Mouse (Mus musculus) frontal cortex, postnatal 36 days (tissue): ENCODE measurements at regions not wholly inside any gene's neighbourhood (a gene's known extent, or its start where the extent isn't known, plus 50 kb on each side); places are given as distances from the start of the nearest gene placed in this dataset.
"Not testable (repeated sequence)": the region's sequence is repeated elsewhere in the genome, so short reads cannot be mapped to it uniquely, and the experiment has no call there.

ENCODE experiments used
- DNase-seq, 2 experiments: peaks; one replicate each; pipeline ENCODE4 v3.0.0; 2022; ENCODE audit warnings: low spot score in 2 of 2

DNA sequence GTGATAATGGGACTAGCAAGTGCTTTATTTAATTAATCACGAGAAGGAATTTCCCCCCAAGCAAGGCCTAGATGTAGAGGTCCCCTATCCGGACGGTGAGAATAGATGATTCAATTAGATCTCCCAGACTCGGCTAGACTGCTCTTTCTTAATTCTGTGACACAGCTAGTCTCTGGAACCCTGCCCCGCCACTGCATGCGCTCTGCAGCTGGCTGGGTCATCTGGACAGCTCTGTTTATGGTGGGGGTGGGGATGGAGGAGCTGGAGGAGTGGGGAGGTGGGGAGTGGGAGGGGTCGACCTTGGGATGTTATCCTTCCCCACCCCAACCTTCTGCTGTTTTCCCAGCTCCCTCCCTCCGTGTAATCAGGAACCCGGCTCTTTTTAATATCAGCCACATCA is 147.5 kb upstream of the Sfswap start:
- no peak for DNase-seq

DNA sequence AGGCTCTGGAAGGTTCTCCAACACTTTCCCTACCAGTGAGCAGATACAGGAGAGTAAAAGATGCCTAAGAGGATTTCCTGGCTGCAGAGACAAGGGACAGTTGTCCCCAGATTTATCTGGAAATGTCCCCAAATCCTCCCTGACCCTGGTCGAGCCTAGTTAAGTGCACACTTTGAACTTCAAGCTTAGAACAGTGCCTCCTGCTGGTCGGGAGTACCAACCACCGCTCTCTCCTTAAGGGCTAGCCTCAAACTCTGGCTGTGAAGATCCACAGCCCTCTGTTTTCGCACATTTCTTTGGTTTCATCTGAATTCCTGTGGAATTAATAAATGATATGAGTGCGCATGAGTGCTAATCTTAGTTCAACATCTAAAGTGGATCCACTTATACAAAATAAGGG is 146.1 kb upstream of the Sfswap start:
- no peak for DNase-seq

DNA sequence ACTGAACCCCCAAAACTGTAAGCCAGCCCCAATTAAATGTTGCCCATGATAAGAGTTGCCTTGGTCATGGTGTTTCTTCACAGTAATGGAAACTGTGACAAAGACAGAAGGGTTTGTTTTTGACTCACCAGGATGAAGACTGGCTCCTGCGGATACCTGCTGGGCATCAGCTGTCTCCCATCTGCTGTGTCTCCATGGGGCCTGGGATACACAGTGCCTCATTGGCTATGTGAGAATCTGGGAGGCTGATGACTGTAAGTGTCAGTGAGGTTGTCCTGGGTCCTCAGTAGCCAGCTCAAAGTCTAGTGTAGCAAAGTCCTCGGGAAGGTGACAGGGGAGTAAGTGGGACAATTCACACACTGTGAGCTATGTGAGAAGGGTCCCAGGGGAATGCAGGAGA is 139.5 kb upstream of the Sfswap start:
- no peak for DNase-seq

DNA sequence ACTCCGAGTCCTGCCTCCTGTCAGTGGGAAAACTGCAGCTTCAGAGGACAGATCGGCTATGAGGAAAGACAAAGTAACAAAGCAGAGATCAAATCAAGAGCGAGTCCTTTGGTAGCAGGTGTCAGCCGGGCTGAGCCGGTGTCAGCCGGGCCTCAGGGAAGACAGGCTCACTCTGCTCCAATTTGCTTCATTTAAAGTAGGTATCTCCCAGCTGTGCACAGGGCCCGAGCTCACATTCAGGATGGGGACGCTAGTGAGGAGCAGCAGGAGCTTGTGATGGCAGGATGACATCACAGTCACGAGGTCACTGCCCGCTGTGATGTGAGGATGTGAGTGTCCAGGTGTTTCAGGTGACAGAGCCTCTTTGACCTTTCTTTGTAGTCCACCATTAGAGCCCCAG is 137.8 kb upstream of the Sfswap start:
- no peak for DNase-seq

DNA sequence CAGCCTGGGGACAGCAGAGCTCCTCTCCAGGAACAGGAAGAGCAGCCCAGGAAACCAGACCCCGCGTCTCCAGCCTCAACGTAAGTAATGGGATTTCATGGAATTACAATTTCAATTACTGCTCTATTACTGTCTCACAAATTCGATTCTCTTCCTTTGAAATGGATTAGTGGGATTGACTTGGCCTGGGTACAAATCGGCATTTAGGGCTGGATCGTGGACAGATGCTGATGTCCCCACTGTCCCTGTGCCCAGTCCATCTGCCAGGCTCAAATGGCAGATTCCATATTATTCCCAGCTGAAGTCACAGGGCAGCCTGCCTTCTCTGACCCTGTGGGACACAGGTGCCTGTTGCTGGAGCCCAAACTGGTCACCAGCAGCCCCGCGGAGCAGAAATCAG is 136.0 kb upstream of the Sfswap start:
- DNase-seq, result no peak

DNA sequence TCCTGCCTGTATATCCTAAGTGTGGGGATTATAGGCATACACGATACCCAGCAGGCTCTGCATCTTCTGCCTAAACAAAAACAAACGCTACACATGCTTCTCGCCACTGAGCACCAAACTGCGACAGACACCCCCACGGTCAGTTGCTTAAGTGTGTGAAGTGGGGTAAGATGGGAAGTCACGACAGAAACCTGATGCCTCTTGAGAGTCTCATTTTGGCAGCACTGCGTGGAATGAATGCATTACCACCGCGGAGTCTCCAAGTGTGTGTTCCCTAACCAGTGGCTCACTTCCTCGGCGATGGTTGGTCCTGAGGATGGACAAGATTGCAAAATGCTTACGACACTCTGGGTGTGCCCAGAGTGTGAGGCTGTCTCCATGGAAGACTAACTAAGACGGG is 133.8 kb upstream of the Sfswap start:
- DNase-seq, result peak in 1 of 2 experiments; percentile 8

DNA sequence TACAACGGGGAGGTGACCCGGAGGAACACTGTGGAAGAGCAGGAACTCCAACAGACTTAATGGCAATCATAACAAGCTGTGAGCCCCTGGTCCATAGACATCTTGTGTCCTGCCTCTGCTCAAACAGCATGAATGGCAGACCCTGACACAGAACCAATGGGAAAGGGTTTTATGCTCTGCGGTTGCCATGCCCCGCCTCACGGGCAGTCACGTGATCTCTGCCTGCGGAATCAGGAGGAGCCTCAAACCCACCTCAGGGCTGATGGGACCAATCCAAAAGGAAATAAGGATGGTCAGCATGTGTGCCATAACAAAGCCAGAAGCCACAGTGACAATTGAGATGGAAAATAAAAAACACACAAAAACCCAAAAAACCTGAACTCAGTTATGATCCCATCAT is 120.2 kb upstream of the Sfswap start:
- DNase-seq, result no peak

DNA sequence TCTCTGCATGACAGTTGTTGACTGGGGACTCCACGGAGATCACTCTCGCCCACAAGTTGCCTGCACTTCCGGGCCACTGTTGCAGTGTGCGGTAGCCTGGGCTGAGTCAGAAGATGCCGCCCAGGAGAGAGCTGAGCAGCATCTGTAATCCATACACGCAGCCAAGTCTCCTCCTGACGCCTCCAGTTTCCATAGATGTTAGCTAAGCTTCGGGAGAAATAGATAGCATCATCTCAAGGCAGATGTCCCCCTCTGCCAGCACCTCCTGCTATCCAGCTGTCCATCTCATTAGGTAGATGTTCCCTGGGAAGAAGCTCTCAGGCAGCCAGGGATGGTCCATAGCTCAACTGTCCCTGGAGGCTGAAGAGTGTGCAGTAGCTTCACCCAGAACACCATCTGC is 116.0 kb upstream of the Sfswap start:
- DNase-seq, result peak; percentile 38 to 39

DNA sequence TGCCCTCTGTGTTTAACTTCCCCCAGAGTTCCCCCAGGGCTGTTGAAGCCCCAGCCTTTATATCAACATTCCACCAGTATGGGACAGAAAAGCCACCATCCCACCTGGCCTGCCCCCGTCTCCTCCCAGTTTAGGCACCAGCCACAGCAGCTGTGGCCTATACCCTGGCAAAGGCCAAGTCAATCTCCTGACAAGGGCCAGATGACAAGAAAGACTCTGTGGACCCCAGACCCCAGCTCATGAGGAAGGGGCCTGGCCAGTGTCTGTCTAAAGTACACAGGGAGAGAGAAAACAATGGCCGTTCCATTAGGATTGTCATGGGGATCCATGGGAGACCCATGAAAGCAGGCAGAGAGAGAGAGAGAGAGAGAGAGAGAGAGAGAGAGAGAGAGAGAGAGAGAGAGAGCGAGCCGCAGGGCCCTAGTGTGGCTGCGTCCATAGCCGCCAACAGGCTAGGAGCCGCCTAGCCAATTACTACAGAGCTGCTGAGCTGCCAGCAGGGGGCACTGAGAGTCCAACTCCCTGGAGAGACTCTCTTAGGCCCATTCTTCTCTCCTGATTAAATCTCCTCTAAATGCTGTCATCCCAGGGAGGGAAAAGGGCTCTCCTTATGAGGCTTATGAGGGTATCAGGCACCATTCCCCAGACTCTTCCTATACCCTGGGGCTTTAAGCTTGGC is 114.9 kb upstream of the Sfswap start:
- DNase-seq, result not testable (repeated sequence)

DNA sequence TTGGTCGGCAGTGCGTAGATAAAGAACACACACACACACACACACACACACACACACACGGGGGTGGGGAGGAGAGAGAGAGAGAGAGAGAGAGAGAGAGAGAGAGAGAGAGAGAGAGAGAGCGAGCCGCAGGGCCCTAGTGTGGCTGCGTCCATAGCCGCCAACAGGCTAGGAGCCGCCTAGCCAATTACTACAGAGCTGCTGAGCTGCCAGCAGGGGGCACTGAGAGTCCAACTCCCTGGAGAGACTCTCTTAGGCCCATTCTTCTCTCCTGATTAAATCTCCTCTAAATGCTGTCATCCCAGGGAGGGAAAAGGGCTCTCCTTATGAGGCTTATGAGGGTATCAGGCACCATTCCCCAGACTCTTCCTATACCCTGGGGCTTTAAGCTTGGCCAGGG is 114.3 kb upstream of the Sfswap start:
- not testable (repeated sequence) for DNase-seq

DNA sequence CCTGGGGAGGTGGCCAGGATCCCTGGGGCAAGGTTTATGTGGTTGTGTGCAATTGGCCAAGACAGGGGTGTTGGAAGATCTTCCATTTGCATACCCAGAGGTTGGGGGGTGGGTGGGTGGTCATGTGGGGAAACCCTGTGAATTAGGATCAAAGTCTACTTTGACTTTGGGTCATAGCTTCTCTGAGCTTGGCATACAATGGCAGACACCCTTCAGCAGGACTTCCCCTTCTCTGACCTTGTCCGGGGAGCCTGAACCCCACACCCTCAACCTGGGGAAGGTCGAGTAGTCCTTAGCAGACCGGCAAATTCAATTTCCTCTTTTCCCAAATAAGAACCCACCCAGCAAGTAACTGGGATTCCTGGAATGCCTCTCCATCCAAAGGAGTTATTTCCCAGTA is 113.7 kb upstream of the Sfswap start:
- no peak for DNase-seq

DNA sequence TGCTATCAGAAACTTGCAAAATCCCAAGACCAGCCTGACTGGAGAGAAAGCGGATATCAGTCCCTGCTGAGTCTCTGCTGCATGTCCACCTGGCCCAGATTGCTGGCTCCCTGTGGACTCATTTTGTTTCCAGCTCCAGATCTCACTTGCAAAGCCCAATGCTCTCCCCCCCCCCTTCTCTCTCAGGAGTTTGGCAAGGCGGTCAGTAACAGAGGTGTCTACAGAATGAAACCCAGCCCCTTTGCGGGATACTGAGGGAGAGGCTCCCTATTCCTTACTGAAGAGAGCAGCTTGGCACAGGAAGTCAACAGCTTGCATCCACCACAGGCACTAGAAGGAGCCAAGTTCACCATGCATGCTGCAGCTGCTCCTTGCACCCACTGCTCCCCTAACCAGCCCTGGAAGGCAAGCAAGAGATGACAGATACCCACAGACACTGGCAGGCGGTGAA is 110.1 kb upstream of the Sfswap start:
- no peak for DNase-seq

DNA sequence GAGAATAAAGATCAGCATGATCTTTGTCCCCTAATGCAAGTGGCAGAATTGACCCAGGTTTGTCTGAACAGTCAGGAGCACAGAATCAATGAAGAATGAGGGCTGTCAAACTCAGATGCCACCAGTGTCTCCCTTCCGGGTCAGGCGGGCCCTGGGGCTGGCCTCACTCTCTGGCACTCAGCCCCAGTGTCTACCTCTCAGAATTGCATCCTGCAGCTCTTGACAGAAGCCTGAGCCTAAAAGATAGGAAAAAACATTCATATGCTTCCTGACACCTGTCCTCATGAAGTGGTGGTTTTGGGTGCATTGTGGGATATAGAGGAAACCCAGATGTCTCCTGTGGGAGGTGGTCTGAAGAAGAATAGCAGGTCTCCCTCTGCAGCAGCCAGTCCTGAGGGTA is 107.9 kb upstream of the Sfswap start:
- no peak for DNase-seq

DNA sequence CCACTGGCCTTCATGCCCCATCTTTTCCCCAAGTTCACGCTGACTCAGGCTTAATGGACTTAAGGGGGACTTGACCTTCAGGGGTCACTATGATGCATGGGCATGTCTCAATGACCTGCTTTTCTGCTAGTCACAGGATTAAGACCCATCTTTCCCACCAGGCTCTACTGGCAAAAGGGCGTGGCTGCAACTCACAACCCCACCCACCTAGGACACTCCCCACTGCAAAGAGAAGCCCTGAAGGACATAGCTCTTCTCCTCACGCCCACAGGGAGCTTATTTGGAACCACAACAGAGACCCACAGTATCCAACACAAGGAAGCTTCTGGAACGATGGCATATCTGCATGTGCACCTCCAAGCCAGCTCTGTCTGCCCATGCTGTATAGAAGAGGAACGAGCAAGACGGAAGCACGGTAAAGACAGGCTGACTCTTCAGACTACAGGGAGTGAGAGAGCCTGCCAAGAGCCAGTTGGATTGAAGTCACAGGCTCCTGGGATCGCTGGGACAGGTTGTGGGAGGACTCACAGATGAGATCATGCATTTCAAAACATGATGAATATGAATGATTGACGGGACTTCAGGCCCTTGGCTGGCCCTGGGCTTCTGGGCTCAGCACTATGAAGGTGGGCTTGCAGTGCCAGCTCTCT is 107.3 kb upstream of the Sfswap start:
- peak in 1 of 2 experiments; percentile 42 for DNase-seq

DNA sequence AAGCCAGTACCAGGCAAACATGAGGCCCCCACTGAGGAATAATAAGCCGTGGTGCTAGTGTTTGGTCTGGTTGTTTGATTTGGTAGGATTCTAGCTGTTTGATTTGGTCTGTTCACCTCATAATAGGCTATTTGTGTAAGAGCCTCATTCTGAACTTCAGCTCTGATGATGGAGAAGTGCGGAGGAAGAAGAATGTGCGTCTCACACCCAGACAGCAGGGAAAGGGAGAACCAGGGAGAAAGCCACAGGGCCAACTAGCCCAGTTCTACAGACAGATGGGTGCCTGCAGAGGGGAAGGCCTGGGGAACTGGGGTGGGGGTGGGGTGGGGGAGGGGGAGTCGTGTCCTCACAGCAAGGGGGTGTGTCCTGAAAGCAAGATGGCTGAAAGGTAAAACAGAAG is 106.6 kb upstream of the Sfswap start:
- no peak for DNase-seq

DNA sequence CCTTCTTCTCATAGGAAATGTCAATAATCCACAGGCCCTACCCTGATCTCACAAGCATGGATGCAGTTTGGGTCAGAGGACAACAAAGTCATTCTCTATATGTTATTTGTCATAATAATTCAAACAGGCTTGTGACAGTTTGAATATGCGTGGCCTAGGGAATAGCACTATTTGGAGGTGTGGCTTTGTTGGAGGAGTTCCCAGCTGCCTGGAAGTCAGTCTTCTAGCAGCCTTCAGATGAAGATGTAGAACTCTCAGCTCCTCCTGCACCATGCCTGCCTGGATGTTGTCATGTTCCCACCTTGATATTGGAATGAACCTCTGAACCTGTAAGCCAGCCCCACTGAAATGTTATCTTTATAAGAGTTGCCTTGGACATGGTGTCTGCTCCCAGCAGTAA is 103.7 kb upstream of the Sfswap start:
- no peak for DNase-seq

DNA sequence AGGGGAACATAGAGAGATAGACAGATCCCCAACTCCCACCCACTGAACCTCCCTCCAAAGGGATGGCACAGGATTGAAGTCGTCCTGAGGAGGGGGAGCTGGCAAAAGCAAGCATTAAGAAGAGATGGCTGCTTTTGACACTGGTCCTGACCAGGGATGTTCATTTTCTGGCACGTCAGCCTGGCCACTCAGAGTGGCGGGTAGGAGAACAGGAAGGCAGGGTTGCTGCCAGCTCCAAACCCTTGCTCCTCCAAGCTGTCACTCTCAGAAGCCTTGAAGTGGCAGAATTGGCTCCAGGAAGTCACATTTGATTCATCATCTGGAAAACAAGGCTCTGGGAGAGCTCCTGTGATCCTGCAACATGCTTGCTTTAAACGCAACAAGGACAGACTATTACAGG is 94.8 kb upstream of the Sfswap start:
- no peak for DNase-seq

DNA sequence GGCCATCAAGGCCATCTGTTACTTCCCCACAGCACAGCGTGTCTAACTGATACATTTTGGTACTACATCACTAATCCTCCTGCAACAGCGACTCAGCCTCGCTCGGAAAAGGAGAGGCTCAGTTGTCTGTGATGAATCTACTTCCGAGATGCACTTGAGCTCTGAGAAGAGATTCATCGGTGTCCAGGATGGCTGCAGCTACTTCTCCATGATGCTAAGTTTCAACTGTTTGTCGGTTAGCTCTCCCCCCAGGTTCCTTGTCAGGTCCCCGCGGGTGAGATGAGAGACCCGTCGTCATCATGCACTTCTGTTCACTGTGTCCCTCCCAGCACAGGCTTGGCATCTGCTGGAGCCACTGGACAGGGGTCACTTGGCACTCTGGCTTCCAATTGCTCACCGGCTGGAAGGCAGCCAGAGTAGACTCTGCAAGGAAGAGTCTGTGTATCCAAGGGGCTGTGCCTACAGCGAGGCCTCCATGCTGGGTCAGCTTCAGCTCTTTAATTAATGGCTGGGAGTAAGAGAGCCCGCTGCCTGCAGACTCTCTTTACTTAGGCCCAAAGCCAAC is 91.5 kb upstream of the Sfswap start:
- no peak for DNase-seq

DNA sequence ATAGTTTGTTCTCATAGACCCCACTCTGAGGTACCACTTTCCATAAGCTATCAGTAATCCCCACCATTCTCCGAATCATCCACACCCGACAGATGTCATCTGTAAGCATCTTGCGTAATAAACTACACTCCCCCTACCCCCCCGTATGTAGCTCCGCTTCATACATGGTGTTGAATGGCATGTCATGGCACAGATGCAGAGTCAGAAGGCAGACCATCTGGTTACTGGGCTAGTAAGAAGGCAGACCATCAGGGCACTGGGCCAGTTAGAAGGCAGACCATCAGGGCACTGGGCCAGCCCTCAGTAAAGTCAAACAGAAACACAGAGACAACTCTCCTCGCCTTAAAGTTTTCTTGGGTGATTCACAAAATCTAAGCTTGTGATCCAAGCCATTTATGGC is 88.9 kb upstream of the Sfswap start:
- no peak for DNase-seq

DNA sequence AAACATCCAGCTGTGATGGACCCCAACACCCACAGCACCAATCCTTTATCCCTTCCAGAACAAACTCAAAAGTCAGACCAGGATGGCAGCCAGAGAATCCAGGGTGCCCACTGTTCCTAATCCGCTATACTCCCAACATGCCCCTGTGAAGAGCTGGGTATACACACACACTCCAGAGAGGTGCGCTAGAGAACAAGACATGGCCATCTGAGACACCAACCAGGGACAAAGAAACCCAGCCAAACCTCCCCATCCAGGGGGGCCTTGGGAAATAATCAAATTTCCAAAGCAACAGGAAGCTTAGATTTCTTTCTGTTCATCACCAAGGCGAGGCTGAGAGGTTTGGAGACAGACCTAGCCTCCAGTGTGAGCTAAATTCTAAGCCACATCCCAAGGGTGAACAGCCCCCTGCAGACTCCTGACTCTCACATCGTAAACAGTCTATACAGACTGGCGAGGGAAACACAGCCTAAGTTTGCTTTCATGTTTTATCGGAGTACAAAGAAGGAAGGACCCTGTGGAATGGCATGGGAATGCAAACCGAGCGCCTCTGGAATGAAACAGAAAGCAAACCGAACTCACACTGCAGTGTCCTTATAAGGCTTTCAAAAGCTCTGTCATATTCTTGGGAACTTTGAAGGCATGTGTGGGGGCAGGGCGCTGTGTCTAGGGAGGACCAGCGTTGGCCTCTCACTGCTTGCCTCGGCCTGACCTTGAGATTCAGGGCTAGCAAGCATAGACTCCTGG is 85.9 kb upstream of the Sfswap start:
- no peak for DNase-seq

DNA sequence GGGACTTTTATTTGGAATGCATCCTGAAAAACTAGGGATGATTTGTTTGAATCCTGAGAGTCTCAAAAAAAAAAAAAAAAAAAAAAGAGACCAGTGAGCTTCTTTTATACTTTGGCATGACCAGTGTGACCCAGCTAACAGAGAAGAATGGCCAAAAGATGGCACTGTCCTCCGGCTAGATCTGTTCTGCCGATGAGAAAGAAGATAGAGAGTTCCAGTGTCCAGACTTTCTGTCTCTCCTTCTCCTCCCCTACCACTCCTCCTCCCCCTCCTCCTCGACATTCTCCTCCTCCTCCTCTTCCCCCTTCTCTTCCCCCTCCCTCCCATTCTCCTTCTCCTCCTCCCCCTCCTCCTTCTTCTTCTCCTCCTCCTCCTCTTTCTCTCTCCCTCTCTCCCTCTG is 84.6 kb upstream of the Sfswap start:
- DNase-seq, result peak in 1 of 2 experiments; percentile 23

DNA sequence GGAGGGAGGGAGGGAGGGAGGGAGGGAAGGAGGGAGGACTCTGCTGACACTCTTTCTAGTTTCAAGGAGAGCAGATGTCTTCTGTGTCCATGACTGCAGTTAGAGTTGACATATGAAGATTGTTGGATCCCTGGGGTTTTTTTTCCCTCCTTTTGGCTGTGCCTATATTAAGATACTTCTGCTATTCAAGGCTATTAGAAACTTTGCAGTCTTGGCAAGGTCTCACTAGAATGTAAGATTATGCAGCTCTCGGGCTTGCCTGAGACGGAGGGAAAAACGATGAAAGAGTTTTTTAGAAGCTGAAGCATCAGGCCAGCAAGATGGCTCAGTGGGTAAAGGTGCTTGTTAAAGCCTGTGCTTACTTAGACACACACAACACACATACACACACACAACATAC is 83.5 kb upstream of the Sfswap start:
- DNase-seq, result peak in 1 of 2 experiments; percentile 13

DNA sequence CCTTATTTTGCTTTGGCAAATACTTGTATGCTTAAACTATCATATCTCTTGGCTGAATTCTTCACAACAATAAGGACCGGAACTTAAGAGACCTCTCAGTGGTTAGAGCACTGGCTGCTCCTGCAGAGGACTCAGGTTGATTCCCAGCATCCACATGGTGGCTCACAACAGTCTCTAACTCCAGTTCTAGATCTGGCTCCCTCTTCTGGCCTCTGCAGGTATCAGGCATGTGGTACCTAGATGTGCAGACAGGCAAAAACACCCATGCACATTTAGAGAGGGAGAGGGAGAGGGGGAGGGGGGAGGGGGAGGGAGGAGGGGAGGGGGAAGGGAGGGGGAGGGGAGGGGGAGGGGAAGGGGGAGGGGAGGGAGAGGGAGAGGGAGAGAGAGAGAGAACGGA is 80.0 kb upstream of the Sfswap start:
- no peak for DNase-seq
